Mouse (Mus musculus) MEL (cell line): Measurements from ENCODE around the gene Chid1.

Experiments
- CHD1 ChIP-seq: IDR thresholded peaks from 2 replicates; pipeline ENCODE4 v1.6.1; 2012; ENCODE audit warnings: low read depth, mild to moderate bottlenecking, inconsistent platforms, low read length, improper control_type of control experiment
- CTCF ChIP-seq, 3 experiments: IDR thresholded peaks in 2 of 3; conservative IDR thresholded peaks in 1 of 3; 2 replicates each; pipeline ENCODE4 v1.5.1; 2011 to 2012; ENCODE audit warnings: low read length in 3 of 3, low read depth in 2 of 3, mild to moderate bottlenecking in 2 of 3, improper control_type of control experiment in 1 of 3, inconsistent platforms in 1 of 3, mixed read lengths in 1 of 3, moderate library complexity in 1 of 3; ENCODE audit not compliant: control insufficient read depth in 1 of 3, insufficient read depth in 1 of 3, poor library complexity in 1 of 3, severe bottlenecking in 1 of 3
- HCFC1 ChIP-seq: IDR thresholded peaks from 2 replicates; pipeline ENCODE4 v1.6.1; 2012; ENCODE audit warnings: low read depth, mild to moderate bottlenecking, inconsistent platforms, low read length, improper control_type of control experiment, moderate library complexity
- MEF2A ChIP-seq: IDR thresholded peaks from 2 replicates; pipeline ENCODE4 v1.6.1; 2014; ENCODE audit warnings: low read depth, mild to moderate bottlenecking, inconsistent platforms, low read length, improper control_type of control experiment; ENCODE audit not compliant: poor library complexity, insufficient replicate concordance, severe bottlenecking; ENCODE audit errors: extremely low read depth
- POLR2AphosphoS2 ChIP-seq: IDR thresholded peaks from 2 replicates; pipeline ENCODE4 v1.6.1; 2011; ENCODE audit warnings: low read length, improper control_type of control experiment
- SMC3 ChIP-seq: IDR thresholded peaks from 2 replicates; pipeline ENCODE4 v1.6.1; 2011; ENCODE audit warnings: low read depth, low read length, improper control_type of control experiment

GRCm38 (mm10) chr7:141497600-141497999, 42.1 kb downstream of the Chid1 start:
- TF ChIP-seq POLR2AphosphoS2: no peak
- no peak for TF ChIP-seq CTCF (IDR thresholded peaks at IDR 0.05 in 2 of 3, conservative IDR thresholded peaks at IDR 0.05 in 1 of 3; ENCODE audit: control insufficient read depth in 1 of 3, insufficient read depth in 1 of 3, low read depth in 2 of 3, low read length in 3 of 3, poor library complexity in 1 of 3, severe bottlenecking in 1 of 3)
- TF ChIP-seq SMC3: no peak
- TF ChIP-seq HCFC1: no peak
- no peak for TF ChIP-seq CHD1
- no peak for TF ChIP-seq MEF2A
